Mouse (Mus musculus) Patski (cell line): Measurements from ENCODE around the gene Aif1. TPM values are rescaled to one million over a fixed set of nuclear protein-coding genes. Genes with fewer than 3 reads are reported as not detected.

Experiments
- ATAC-seq: fragments of 100-300 bp; one replicate; pipeline ENCODE4 v1.8.0; 2021
- CTCF ChIA-PET: fragments of 350-600 bp; sonication (Branson Sonifier 250); formaldehyde crosslinking; loops from one replicate; lab custom pipeline; 2022; ENCODE audit warnings: inconsistent platforms; lab: Charles Lee
- POLR2A ChIA-PET: fragments of 350-600 bp; sonication (Branson Sonifier 250); formaldehyde crosslinking; loops from one replicate; lab custom pipeline; 2022; ENCODE audit warnings: antibody characterized with exemption, inconsistent platforms; lab: Charles Lee
- DNase-seq: peaks from one replicate; pipeline ENCODE4 v3.0.0-alpha.2; 2011; ENCODE audit warnings: low read depth, low spot score
- H3K27me3 ChIP-seq: fragments of 371-371 bp; one replicate; pipeline ENCODE4 v1.5.1; 2021
- CTCF ChIP-seq: fragments of 100-300 bp; IDR thresholded peaks from one replicate; pipeline ENCODE4 v1.5.1; 2021
- in situ Hi-C: fragments of 300-500 bp; cut with MboI; formaldehyde crosslinking; loops from 3 replicates; pipeline ENCODE4 v1.11.1; 2018; ENCODE audit warnings: low pct_unique_long_range_greater_than_20kb, mixed read lengths
- polyA plus RNA-seq: library from polyadenylated mRNA; unstranded; gene quantifications from one replicate; pipeline ENCODE4 v1.2.3, GENCODE M21; 2021

Aif1 gene
- polyA plus RNA-seq, 1 experiment from 2014 or later = 0.14 TPM

GRCm38 (mm10) chr17:35186681-35187080 is 10.8 kb upstream of the Aif1 start:
- ChIA-PET CTCF (interaction anchor here (1.0 kb wide), 1 partner anchor 42 kb away, joined by 3 read pairs; no protein-coding TSS in a partner anchor), POLR2A (no interaction called here)
- DNase-seq (no peak), ATAC-seq (no peak)
- in situ Hi-C loops = no loop called here
- no peaks in the 10 kb centered on the region for H3K27me3 ChIP-seq
- TF ChIP-seq CTCF = no peak

DNA sequence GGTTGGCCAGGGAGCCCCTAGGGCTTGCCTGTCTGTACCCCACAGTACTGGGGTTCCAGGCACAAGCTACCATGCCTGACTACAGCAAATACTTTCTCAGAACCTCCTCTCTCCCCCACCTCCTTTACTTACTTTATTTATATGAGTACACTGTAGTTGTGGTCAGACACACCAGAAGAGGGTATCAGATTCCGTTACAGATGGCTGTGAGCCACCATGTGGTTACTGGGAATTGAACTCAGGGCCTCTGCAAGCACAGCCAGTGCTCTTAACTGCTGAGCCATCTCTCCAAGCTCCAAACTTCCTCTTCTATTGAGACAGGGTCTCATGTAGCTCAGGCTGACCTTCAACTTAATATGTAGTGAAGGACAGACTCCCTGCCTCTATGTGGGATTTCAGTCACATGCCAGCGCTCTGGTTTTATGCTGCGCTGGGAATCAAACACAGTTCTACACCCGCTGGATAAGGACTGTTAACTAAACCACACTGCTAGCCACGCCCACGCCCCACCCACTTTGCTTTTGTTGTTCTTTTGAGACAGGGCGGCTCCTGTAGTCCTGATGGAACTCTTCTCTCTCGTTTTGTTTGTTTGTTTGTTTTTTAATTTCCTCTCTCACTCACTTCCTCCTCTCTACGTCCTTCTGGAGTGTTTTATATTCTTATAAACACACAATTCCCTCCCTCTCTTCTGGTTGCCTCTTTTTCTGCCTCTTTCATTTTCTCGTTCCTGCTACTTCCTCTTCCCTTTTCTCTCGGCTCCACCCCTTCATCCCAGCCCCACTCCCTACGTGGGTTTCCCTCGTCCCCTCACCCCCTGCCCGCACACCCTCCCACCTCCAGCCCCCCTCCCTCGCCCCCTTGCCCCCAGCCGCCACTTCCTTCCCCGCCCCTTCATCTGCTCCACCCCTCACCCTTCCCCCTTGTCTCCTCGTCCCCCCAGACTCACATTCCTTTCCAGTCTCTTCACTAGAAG is 10.1 kb upstream of the Aif1 start:
- ATAC-seq = no peak
- in situ Hi-C loops = no loop called here
- no peak for DNase-seq
- H3K27me3 ChIP-seq = no peaks in the 10 kb centered on the region
- POLR2A ChIA-PET = no interaction called here
- CTCF ChIA-PET = interaction anchor here (1.2 to 3.9 kb wide), 3 partner anchors 9 to 19 kb away, joined by 3 to 13 read pairs (median 12); no protein-coding TSS in a partner anchor
- no peak for TF ChIP-seq CTCF

DNA sequence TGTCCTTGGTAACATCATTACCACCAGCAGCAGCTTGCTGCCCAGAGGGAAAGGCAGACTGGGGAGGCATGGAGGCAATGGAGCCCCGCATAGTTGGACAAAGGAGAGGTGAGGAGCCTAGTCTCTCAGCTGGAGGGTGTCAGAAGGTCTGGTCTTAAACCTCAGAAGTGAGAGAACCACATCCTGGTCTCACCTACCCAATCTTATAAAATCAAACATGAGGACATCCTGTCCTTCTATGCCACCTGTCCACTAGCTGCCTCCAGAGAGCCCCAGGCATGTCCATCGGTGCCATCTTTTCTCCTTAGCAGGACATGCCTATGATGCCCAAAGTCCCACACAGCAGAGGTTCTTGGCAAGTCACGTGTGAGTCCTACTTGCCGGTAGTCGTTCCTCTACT is 4.2 kb upstream of the Aif1 start:
- no peak for DNase-seq
- no peak for ATAC-seq
- in situ Hi-C loops = no loop called here
- ChIA-PET CTCF (interaction anchor here (0.8 to 1.0 kb wide), 3 partner anchors 11 to 53 kb away, joined by 3 to 5 read pairs (median 4); no protein-coding TSS in a partner anchor), POLR2A (interaction anchor here (0.6 kb wide), 1 partner anchor 9 kb away, joined by 3 read pairs; no protein-coding TSS in a partner anchor)
- TF ChIP-seq CTCF = no peak
- no peaks in the 10 kb centered on the region for H3K27me3 ChIP-seq

- no peaks in the 10 kb centered on the region for H3K27me3 ChIP-seq
- ChIA-PET CTCF (interaction anchor here (0.6 to 2.0 kb wide), 11 partner anchors 10 to 194 kb away, joined by 3 to 24 read pairs (median 3); no protein-coding TSS in a partner anchor), POLR2A (no interaction called here)
- in situ Hi-C loops = no loop called here
- DNase-seq = peak; percentile 15
- peak; percentile 82 for ATAC-seq
- peak; percentile 93 for TF ChIP-seq CTCF
These were observed 2.7 kb upstream of the Aif1 start for GRCm38 (mm10) chr17:35178528-35178927.

DNA sequence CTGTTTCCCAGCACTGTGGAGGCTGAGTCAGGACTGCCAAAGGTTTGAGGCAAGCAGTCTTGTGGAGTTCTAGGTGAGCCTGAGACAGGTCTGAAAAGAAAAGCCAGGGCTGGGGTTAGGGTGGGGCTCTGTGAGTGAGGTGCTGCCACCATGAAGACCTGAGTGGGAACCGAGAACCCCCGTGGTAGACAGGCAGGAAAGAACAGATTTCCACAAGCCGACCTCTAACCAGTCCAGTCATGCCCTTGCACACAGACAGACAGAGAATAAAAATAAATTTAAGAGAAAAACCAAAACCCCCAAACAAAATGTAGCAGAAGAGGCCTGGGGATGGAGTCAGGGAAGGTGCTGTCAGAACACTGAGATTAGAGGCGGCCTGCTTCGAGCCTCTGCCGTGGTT is 486 bp downstream of the Aif1 start:
- ChIA-PET POLR2A (interaction anchor here (0.6 to 1.3 kb wide), 2 partner anchors 17 to 57 kb away, joined by 4 to 7 read pairs; no protein-coding TSS in a partner anchor), CTCF (interaction anchor here (1.0 to 12.3 kb wide), 2 partner anchors 14 to 57 kb away, joined by 3 to 239 read pairs; partner anchors contain the start of genes Atp6v1g2, Ddx39b and Nfkbil1)
- in situ Hi-C loops = no loop called here
- TF ChIP-seq CTCF = no peak
- DNase-seq = no peak
- ATAC-seq = no peak
- no peaks in the 10 kb centered on the region for H3K27me3 ChIP-seq

DNA sequence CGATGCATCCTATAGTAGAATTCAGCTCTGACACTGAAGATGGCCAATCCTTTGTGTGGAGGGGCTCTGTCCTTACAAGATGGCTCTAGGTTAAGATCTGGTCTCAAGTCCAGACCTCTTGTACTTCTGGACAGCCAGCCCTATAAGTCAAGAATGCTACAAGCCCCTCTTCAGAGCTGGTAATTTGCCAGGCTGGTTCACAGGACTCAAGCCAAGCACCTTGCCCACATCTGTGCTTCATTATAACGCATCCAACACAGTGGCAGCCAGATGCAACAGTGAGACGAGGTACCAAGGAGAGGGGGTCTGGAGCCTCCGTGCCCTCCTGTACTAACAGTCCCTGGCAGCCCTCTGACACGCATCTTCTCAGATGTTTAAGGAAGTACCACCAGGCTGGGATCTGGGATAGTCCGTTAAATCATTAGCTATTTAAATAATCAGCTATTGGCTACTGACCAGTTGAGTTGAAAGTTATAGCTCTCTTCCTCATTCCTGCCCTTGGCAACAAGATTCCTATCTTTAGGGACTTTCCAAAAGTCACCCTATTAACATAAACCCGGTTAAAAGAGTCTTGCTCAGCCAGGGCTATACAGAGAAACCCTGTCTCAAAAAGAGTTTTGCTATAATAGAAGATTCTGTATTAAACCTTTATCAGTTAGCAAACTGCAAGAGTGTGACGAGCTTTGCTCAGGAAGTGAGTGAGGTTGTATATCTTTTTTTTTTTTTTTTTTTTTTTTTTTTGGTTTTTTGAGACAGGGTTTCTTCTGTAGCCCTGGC is 1.5 kb downstream of the Aif1 start:
- ATAC-seq = no peak
- H3K27me3 ChIP-seq = no peaks in the 10 kb centered on the region
- ChIA-PET POLR2A (interaction anchor here (1.3 kb wide), 1 partner anchor 58 kb away, joined by 7 read pairs; no protein-coding TSS in a partner anchor), CTCF (interaction anchor here (1.0 to 12.3 kb wide), 2 partner anchors 15 to 58 kb away, joined by 3 to 239 read pairs; partner anchors contain the start of genes Atp6v1g2, Ddx39b and Nfkbil1)
- TF ChIP-seq CTCF = no peak
- in situ Hi-C loops = no loop called here
- DNase-seq = no peak

DNA sequence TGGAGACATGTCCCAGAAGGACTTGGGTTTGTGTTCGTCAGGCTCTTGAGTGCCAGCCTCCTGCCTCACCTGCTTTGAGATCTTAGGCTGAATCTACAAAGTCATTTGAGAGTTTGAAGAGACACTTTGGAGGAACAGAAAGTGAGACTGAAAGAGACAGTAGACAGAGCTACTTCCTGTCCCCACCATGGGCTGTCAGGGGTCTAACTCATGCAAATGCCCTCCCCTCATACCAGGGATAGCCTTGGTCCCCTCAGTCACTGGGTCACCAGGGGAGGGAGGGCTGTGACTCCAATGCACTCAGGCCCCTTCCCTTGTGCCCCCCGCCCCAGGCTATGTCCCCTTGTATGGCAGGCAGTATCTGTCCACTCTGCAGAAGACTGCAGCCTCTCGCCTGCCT is 2.5 kb downstream of the Aif1 start:
- ATAC-seq = no peak
- no peaks in the 10 kb centered on the region for H3K27me3 ChIP-seq
- DNase-seq = no peak
- POLR2A ChIA-PET = no interaction called here
- CTCF ChIA-PET = interaction anchor here (12.3 kb wide), 1 partner anchor 59 kb away, joined by 239 read pairs; the partner anchor contains the start of genes Atp6v1g2, Ddx39b and Nfkbil1
- in situ Hi-C loops = no loop called here
- TF ChIP-seq CTCF = no peak

DNA sequence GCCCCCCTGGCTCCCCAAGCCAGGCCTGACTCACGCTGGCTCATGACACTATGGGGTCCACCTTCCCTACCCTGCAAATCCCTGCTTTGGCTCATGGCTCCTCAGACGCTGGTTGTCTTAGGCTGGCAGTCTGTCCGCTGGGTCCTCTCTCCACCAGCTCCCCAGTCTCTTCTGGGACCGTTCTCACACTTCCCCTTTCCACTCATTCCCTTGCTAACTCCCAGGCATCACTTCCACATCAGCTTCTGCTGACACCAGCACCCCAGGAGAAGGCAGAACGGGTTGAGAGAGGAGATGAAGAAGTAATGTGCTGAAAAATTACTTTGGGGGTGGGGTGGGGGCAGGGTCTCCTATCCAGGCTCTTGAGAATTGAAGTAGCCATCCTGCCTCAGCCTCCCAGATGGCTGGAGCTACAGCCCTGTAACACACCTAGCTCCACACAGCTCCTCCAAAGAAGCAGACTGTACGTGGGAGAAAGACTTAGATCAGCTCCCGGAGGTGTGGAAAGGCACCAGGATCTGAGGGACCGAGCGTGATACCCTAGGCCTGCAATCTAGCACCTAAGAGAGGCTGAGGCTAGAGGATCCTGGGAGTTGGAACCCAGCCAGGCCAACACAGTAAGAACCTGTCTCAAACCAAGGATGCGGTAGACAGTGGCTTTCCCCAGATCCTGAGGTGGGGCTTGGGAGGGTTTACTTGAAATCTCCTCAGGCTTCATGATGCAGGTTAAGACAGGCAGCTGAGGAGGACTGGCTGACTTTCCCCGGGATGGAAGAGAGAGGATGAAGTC is 3.2 kb downstream of the Aif1 start:
- no peak for ATAC-seq
- CTCF ChIA-PET = interaction anchor here (12.3 kb wide), 1 partner anchor 60 kb away, joined by 239 read pairs; the partner anchor contains the start of genes Atp6v1g2, Ddx39b and Nfkbil1
- POLR2A ChIA-PET = no interaction called here
- H3K27me3 ChIP-seq = no peaks in the 10 kb centered on the region
- TF ChIP-seq CTCF = no peak
- no peak for DNase-seq
- in situ Hi-C loops = no loop called here
